Mouse (Mus musculus): ENCODE results near the gene Atp8b4. TPM values are rescaled to one million over a fixed set of nuclear protein-coding genes. Genes with fewer than 3 reads are reported as not detected.
"Not testable (repeated sequence)": the region's sequence is repeated elsewhere in the genome, so short reads cannot be mapped to it uniquely, and the experiment has no call there.

Atp8b4 gene
- 0.67 and 1.3 TPM in 2 replicates for polyA plus RNA-seq (2011; ENCODE audit: insufficient read length, low read depth, missing spikeins)

GRCm38 (mm10) chr2:126500521-126500920 lies at the start of gene Atp8b4:
TSS of gene Atp8b4 (minus strand) at chr2:126500674.
- no peak within 1 kb of the TSS for H3K27ac ChIP-seq (ENCODE audit: insufficient read depth, low read length)
- H3K4me3 ChIP-seq (ENCODE audit: insufficient read depth, low read length), result no peak within 1 kb of the TSS
- TF ChIP-seq CTCF (IDR thresholded peaks at IDR 0.05; ENCODE audit: borderline replicate concordance, insufficient read depth, low read length), result no peak
- no peak for TF ChIP-seq POLR2A (IDR thresholded peaks at IDR 0.05; ENCODE audit: low read depth, low read length)
- H3K4me1 ChIP-seq (ENCODE audit: control insufficient read depth, insufficient read depth, low read length), result no peaks in the 10 kb centered on the region

- no peak overlapping the region for H3K27ac ChIP-seq (ENCODE audit: insufficient read depth, low read length)
- H3K4me1 ChIP-seq (ENCODE audit: control insufficient read depth, insufficient read depth, low read length), result no peaks in the 10 kb centered on the region
- no peak for TF ChIP-seq POLR2A (IDR thresholded peaks at IDR 0.05; ENCODE audit: low read depth, low read length)
- no peak for TF ChIP-seq CTCF (IDR thresholded peaks at IDR 0.05; ENCODE audit: borderline replicate concordance, insufficient read depth, low read length)
- no peak overlapping the region for H3K4me3 ChIP-seq (ENCODE audit: insufficient read depth, low read length)
Observed at GRCm38 (mm10) chr2:126549681-126550080, 49.2 kb upstream of the Atp8b4 start.

- Histone ChIP-seq H3K4me3 (ENCODE audit: insufficient read depth, low read length) (no peak overlapping the region), H3K4me1 (ENCODE audit: control insufficient read depth, insufficient read depth, low read length) (no peaks in the 10 kb centered on the region), H3K27ac (ENCODE audit: insufficient read depth, low read length) (no peak overlapping the region)
- TF ChIP-seq CTCF (IDR thresholded peaks at IDR 0.05; ENCODE audit: borderline replicate concordance, insufficient read depth, low read length) (no peak), POLR2A (IDR thresholded peaks at IDR 0.05; ENCODE audit: low read depth, low read length) (no peak)
Observed at GRCm38 (mm10) chr2:126546392-126546791, 45.9 kb upstream of the Atp8b4 start.

- Histone ChIP-seq H3K27ac (ENCODE audit: insufficient read depth, low read length) (no peak overlapping the region), H3K4me1 (ENCODE audit: control insufficient read depth, insufficient read depth, low read length) (no peaks in the 10 kb centered on the region), H3K4me3 (ENCODE audit: insufficient read depth, low read length) (no peak overlapping the region)
- TF ChIP-seq POLR2A (IDR thresholded peaks at IDR 0.05; ENCODE audit: low read depth, low read length) (no peak), CTCF (IDR thresholded peaks at IDR 0.05; ENCODE audit: borderline replicate concordance, insufficient read depth, low read length) (no peak)
Observed at GRCm38 (mm10) chr2:126545297-126545696, 44.8 kb upstream of the Atp8b4 start.

DNA sequence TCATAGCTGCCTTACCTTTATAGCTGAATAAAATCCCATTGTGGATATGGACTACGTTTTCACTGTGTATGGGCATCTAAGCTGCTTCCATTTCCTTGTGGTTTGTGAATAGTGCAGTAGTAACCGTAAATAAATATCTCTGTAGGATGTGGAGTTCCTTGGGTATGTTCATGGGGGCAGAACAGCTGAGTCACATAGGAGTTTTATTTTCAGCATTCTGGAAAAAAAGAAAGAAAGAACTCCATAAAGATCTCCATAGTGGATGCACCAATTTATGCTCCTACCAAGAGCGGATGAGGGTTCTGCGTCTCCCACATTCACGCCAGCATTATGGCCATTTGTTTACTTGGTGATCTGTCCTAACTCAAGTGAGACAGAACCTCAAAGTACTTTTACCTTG lies 41.7 kb upstream of the Atp8b4 start:
- H3K4me1 ChIP-seq (ENCODE audit: control insufficient read depth, insufficient read depth, low read length), result no peaks in the 10 kb centered on the region
- no peak for TF ChIP-seq CTCF (IDR thresholded peaks at IDR 0.05; ENCODE audit: borderline replicate concordance, insufficient read depth, low read length)
- TF ChIP-seq POLR2A (IDR thresholded peaks at IDR 0.05; ENCODE audit: low read depth, low read length), result no peak
- no peak overlapping the region for H3K27ac ChIP-seq (ENCODE audit: insufficient read depth, low read length)
- H3K4me3 ChIP-seq (ENCODE audit: insufficient read depth, low read length), result no peak overlapping the region

DNA sequence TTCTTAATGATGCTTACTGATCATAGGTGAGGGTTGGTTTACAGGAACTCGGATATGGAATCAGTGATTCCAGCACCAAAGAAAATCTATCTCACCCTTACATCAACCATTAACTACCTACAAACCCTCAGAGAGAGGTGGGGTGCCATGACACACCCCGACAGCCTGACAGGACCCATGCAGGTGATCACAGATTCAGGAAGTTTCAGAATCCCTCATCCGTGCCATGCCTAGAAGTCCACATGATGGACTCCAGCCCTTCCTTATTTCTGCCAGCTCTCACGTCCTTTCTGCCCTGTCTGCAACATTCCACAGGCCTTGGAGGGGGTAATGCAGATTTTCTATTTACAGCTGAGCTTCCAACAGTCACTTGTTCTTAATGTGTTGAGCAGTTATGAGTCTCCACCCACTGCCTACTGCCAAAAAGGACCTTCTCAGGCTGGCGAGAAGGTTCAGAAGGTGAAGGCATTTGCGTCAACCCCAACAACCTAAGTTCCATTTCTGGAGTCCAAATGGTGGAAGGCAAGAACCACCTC lies 40.0 kb upstream of the Atp8b4 start:
- no peaks in the 10 kb centered on the region for H3K4me1 ChIP-seq (ENCODE audit: control insufficient read depth, insufficient read depth, low read length)
- no peak overlapping the region for H3K27ac ChIP-seq (ENCODE audit: insufficient read depth, low read length)

DNA sequence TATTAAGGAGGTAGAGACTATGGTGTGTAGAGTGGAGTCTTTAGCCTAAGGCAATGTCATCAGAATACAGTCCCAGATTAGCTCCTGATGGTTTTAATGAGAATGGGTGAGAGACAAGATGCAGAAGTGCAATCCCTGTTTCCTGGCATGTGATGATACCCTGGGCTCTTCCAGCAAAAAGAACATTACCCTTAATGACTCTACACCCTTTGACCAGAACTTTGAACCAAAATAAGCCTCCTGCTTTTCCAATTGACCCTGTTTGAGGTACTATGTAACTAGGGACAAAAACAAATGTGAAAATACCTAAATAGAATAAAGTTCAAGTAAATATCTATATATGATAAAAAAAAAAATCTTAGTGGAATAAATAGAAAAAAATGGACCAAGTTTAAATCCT lies 37.2 kb upstream of the Atp8b4 start:
- no peak for TF ChIP-seq CTCF (IDR thresholded peaks at IDR 0.05; ENCODE audit: borderline replicate concordance, insufficient read depth, low read length)
- TF ChIP-seq POLR2A (IDR thresholded peaks at IDR 0.05; ENCODE audit: low read depth, low read length), result no peak
- H3K27ac ChIP-seq (ENCODE audit: insufficient read depth, low read length), result no peak overlapping the region
- no peaks in the 10 kb centered on the region for H3K4me1 ChIP-seq (ENCODE audit: control insufficient read depth, insufficient read depth, low read length)
- H3K4me3 ChIP-seq (ENCODE audit: insufficient read depth, low read length), result no peak overlapping the region

More for the DNA sequence above, 40.0 kb upstream of the Atp8b4 start:
- no peak overlapping the region for H3K4me3 ChIP-seq (ENCODE audit: insufficient read depth, low read length)
- TF ChIP-seq POLR2A (IDR thresholded peaks at IDR 0.05; ENCODE audit: low read depth, low read length), result no peak
- no peak for TF ChIP-seq CTCF (IDR thresholded peaks at IDR 0.05; ENCODE audit: borderline replicate concordance, insufficient read depth, low read length)

DNA sequence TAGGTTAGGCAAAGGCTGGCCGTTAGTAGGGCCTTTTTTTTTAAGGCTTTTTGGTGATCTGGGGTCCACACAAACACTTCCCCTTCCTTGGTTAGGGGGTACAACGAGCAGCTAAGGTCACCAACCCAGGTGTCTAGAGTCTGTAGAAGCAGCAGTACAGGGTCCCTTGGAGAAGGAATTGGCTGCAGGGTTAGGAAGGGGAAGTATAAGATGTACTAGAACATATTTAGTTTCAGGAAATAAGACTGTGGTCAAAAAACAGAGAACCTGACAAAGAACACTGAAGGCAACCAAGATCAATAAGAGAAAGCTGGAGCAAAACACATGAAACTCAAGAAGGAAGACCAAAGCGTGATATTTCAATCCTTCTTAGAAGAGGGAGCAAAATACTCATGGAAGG lies 30.1 kb upstream of the Atp8b4 start:
- Histone ChIP-seq H3K27ac (ENCODE audit: insufficient read depth, low read length) (no peak overlapping the region), H3K4me1 (ENCODE audit: control insufficient read depth, insufficient read depth, low read length) (no peaks in the 10 kb centered on the region), H3K4me3 (ENCODE audit: insufficient read depth, low read length) (no peak overlapping the region)
- TF ChIP-seq CTCF (IDR thresholded peaks at IDR 0.05; ENCODE audit: borderline replicate concordance, insufficient read depth, low read length) (no peak), POLR2A (IDR thresholded peaks at IDR 0.05; ENCODE audit: low read depth, low read length) (no peak)

GRCm38 (mm10) chr2:126527461-126527860 lies 27.0 kb upstream of the Atp8b4 start:
- Histone ChIP-seq H3K27ac (ENCODE audit: insufficient read depth, low read length) (no peak overlapping the region), H3K4me3 (ENCODE audit: insufficient read depth, low read length) (no peak overlapping the region)
- TF ChIP-seq CTCF (IDR thresholded peaks at IDR 0.05; ENCODE audit: borderline replicate concordance, insufficient read depth, low read length), result no peak
- no peak for TF ChIP-seq POLR2A (IDR thresholded peaks at IDR 0.05; ENCODE audit: low read depth, low read length)

GRCm38 (mm10) chr2:126524271-126524670 lies 23.8 kb upstream of the Atp8b4 start:
- H3K4me1 ChIP-seq (ENCODE audit: control insufficient read depth, insufficient read depth, low read length), result no peaks in the 10 kb centered on the region
- no peak overlapping the region for H3K27ac ChIP-seq (ENCODE audit: insufficient read depth, low read length)
- no peak overlapping the region for H3K4me3 ChIP-seq (ENCODE audit: insufficient read depth, low read length)
- no peak for TF ChIP-seq CTCF (IDR thresholded peaks at IDR 0.05; ENCODE audit: borderline replicate concordance, insufficient read depth, low read length)

More at GRCm38 (mm10) chr2:126527461-126527860, 27.0 kb upstream of the Atp8b4 start:
- no peaks in the 10 kb centered on the region for H3K4me1 ChIP-seq (ENCODE audit: control insufficient read depth, insufficient read depth, low read length)

DNA sequence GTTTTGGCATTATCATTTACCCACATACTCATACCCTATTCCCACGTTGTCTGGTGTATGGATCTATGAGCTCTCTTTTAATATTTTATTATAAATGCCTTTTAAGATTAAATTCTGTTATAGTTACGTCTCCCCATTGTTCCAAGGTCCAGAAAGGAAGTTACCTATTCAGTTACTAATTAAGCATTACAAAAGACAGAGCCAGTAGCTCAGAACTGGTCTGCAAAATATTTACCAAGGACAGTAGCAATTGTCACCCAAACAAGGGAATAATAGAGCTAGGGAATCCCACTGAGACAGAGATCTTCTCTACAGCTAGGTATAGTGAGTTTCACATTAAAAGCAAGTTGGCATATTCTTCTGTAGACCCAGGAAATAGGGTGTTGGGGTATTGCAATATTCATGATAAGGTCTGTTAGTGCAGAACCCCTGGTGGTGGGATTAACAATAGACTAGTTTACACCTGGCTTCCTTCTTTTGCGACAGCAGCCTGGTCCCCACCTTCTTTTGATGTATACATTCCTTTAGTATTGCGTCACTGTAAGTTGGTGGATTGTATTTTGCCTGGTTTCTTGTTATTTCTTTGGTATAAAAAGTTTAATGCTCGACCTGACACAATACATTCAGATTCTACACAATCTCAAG lies 22.7 kb upstream of the Atp8b4 start:
- not testable (repeated sequence) for H3K4me1 ChIP-seq (ENCODE audit: control insufficient read depth, insufficient read depth, low read length); H3K4me3 ChIP-seq (ENCODE audit: insufficient read depth, low read length); H3K27ac ChIP-seq (ENCODE audit: insufficient read depth, low read length)

Data from embryonic fibroblast, embryonic 13.5 days (primary cell).